14 mouse cellular contexts compared by ENCODE assay signal in genomic region chr13:112166338-112166802, GRCm38 (mm10).
DNase-seq lines count a peak whose midpoint lies in the region; ATAC-seq and TF ChIP-seq lines count a peak whose summit lies in the region.
"Had no signal": no experiment of that assay in that cellular context is flagged by ENCODE, and none has a peak within 500 bp of the region (broad histone marks: within the 10 kb centered on the region; RNA-seq: fewer than 3 reads in every experiment).

No protein-coding gene starts in this region.

- no peaks in the 10 kb centered on the region for H3K36me3 ChIP-seq in neural tube, embryonic 13.5 days
- H3K36me3 ChIP-seq in forebrain, embryonic 12.5 days (replicated peaks), result no peaks in the 10 kb centered on the region
- H3K36me3 ChIP-seq in hindbrain, postnatal 0 days (ENCODE audit: insufficient read depth, low read length), result no peaks in the 10 kb centered on the region
- H3K36me3 ChIP-seq in midbrain, postnatal 0 days (ENCODE audit: insufficient read depth, low read length), result no peaks in the 10 kb centered on the region
- H3K36me3 ChIP-seq: G1E; stomach, embryonic 15.5 days had no signal

- peak overlapping the region; percentile 30 for H3K4me2 ChIP-seq in neural tube, embryonic 13.5 days
- H3K4me2 ChIP-seq in forebrain, embryonic 12.5 days, result peak overlapping the region; percentile 6; the same call in 1 of the 2 replicates
- peak overlapping the region; percentile 29; the same call in 1 of the 2 replicates for H3K4me2 ChIP-seq in hindbrain, postnatal 0 days (ENCODE audit: low read depth, low read length)
- no peak overlapping the region for H3K4me2 ChIP-seq in midbrain, postnatal 0 days (ENCODE audit: low read depth, low read length, poor library complexity, severe bottlenecking)
- H3K4me2 ChIP-seq: stomach, embryonic 15.5 days had no signal

- WGBS in neural tube, embryonic 13.5 days, result 27% methylated on average over 10 of the region's 10 CpGs
- WGBS in forebrain, embryonic 12.5 days, result 14% methylated on average over 10 of the region's 10 CpGs
- 24% methylated on average over 10 of the region's 10 CpGs for WGBS in hindbrain, postnatal 0 days
- WGBS in midbrain, postnatal 0 days, result 40% methylated on average over 10 of the region's 10 CpGs

- peak overlapping the region; percentile 52 for H3K27ac ChIP-seq in neural tube, embryonic 13.5 days (replicated peaks)
- H3K27ac ChIP-seq in forebrain, embryonic 12.5 days, result peak overlapping the region; percentile 33; the same call in 1 of the 2 replicates
- peak overlapping the region; percentile 64 for H3K27ac ChIP-seq in hindbrain, postnatal 0 days
- H3K27ac ChIP-seq in midbrain, postnatal 0 days (ENCODE audit: low read depth, low read length), result no peak overlapping the region
- H3K27ac ChIP-seq: stomach, embryonic 15.5 days had no signal

- peaks cover 28% of the 10 kb centered on the region for H3K4me1 ChIP-seq in neural tube, embryonic 13.5 days (replicated peaks)
- peaks cover 15% of the 10 kb centered on the region for H3K4me1 ChIP-seq in forebrain, embryonic 12.5 days
- H3K4me1 ChIP-seq in hindbrain, postnatal 0 days (ENCODE audit: insufficient read depth, low read length), result peaks cover 8% of the 10 kb centered on the region; the same call in 1 of the 2 replicates
- 0 out of 2 replicates have a peak, but pooled peaks cover 4% of the 10 kb centered on the region for H3K4me1 ChIP-seq in midbrain, postnatal 0 days (ENCODE audit: insufficient read depth, low read length)
- H3K4me1 ChIP-seq: stomach, embryonic 15.5 days had no signal

- H3K9me3 ChIP-seq in neural tube, embryonic 13.5 days, result no peaks in the 10 kb centered on the region
- H3K9me3 ChIP-seq in forebrain, embryonic 12.5 days, result no peaks in the 10 kb centered on the region
- H3K9me3 ChIP-seq in hindbrain, postnatal 0 days (ENCODE audit: low read length), result no peaks in the 10 kb centered on the region
- no peaks in the 10 kb centered on the region for H3K9me3 ChIP-seq in midbrain, postnatal 0 days (ENCODE audit: low read length)
- H3K9me3 ChIP-seq: G1E; stomach, embryonic 15.5 days had no signal

- no peak overlapping the region for H3K9ac ChIP-seq in neural tube, embryonic 13.5 days
- H3K9ac ChIP-seq in forebrain, embryonic 12.5 days, result no peak overlapping the region
- no peak overlapping the region for H3K9ac ChIP-seq in hindbrain, postnatal 0 days (replicated peaks; ENCODE audit: low read length)
- H3K9ac ChIP-seq in midbrain, postnatal 0 days (replicated peaks; ENCODE audit: low read length, poor library complexity, severe bottlenecking), result no peak overlapping the region
- H3K9ac ChIP-seq: stomach, embryonic 15.5 days had no signal

- H3K4me3 ChIP-seq in neural tube, embryonic 13.5 days, result no peak overlapping the region
- no peak overlapping the region for H3K4me3 ChIP-seq in forebrain, embryonic 12.5 days (replicated peaks)
- no peak overlapping the region for H3K4me3 ChIP-seq in hindbrain, postnatal 0 days (ENCODE audit: low read length)
- H3K4me3 ChIP-seq in midbrain, postnatal 0 days (ENCODE audit: low read depth, low read length), result no peak overlapping the region
- H3K4me3 ChIP-seq: stomach, embryonic 15.5 days had no signal

- peak; percentile 13; the same call in 1 of the 2 replicates for TF ChIP-seq CTCF in hindbrain, postnatal 0 days (IDR thresholded peaks at IDR 0.05; ENCODE audit: low read depth)
- TF ChIP-seq CTCF in midbrain, postnatal 0 days (IDR thresholded peaks at IDR 0.05), result 0 out of 2 replicates have a peak, but pooled peaks have one; percentile 3

- H3K27me3 ChIP-seq in neural tube, embryonic 13.5 days, result no peaks in the 10 kb centered on the region; the same call in 1 of the 2 replicates
- H3K27me3 ChIP-seq in forebrain, embryonic 12.5 days, result 0 out of 2 replicates have a peak, but pooled peaks cover 2% of the 10 kb centered on the region
- H3K27me3 ChIP-seq in hindbrain, postnatal 0 days (ENCODE audit: insufficient read depth, low read length), result no peaks in the 10 kb centered on the region
- H3K27me3 ChIP-seq in midbrain, postnatal 0 days (ENCODE audit: insufficient read depth, low read length), result no peaks in the 10 kb centered on the region
- H3K27me3 ChIP-seq: stomach, embryonic 15.5 days had no signal

- ATAC-seq in neural tube, embryonic 13.5 days (ENCODE audit: low read depth), result peak; percentile 80
- peak; percentile 70; the same call in 1 of the 2 replicates for ATAC-seq in forebrain, embryonic 12.5 days (ENCODE audit: low FRiP score)
- ATAC-seq in hindbrain, postnatal 0 days, result peak; percentile 94
- ATAC-seq in midbrain, postnatal 0 days (ENCODE audit: low FRiP score), result peak; percentile 70

- DNase-seq in neural tube, embryonic 10.5 days (ENCODE audit: extremely low spot score, low spot score), result no peak
- peak; percentile 71 for DNase-seq in hindbrain, postnatal 0 days (ENCODE audit: low spot score)
- DNase-seq in midbrain, postnatal 0 days (ENCODE audit: low spot score), result peak; percentile 74
- no peak for DNase-seq in ovary, postnatal 14 days (ENCODE audit: low spot score)
- DNase-seq in thymus, postnatal 4 days, result no peak
- DNase-seq in spleen, postnatal 36 days (ENCODE audit: low spot score in 2 of 2), result no peak
- DNase-seq: adrenal gland, postnatal 10 days; cerebellum, postnatal 25 days; heart, postnatal 36 days; lung, postnatal 36 days had no signal

Comparison
In these comparisons a context has a peak if more than half of its experiments do, and no peak if none do; other contexts are left out.
1. DNase-seq: peak in hindbrain, postnatal 0 days (single experiment) and midbrain, postnatal 0 days (single experiment); none in neural tube, embryonic 10.5 days (single experiment), ovary, postnatal 14 days (single experiment), thymus, postnatal 4 days (single experiment) and spleen, postnatal 36 days (0 of 2).
2. Peak in every context shown above with its lines, with median percentiles within 50 percentile points of each other: ATAC-seq.